Mouse (Mus musculus): Measurements from ENCODE around the gene Exoc4. TPM values are rescaled to one million over a fixed set of nuclear protein-coding genes. Genes with fewer than 3 reads are reported as not detected.

The Exoc4 gene
- polyA plus RNA-seq, 1 experiment from 2014 or later, result 40.5 TPM

GRCm38 (mm10) chr6:33525695-33526366 is 276.9 kb downstream of the Exoc4 start:
- no peaks in the 10 kb centered on the region for H3K4me1 ChIP-seq (replicated peaks)
- WGBS, result 73% methylated on average over 7 of the region's 7 CpGs
- no peaks in the 10 kb centered on the region for H3K9me3 ChIP-seq (replicated peaks)
- H3K27ac ChIP-seq (ENCODE audit: poor library complexity, severe bottlenecking), result no peak overlapping the region
- H3K4me3 ChIP-seq, result no peak overlapping the region
- no peaks in the 10 kb centered on the region for H3K27me3 ChIP-seq (replicated peaks)
- H3K9ac ChIP-seq, result no peak overlapping the region
- no peaks in the 10 kb centered on the region for H3K36me3 ChIP-seq
- ATAC-seq (ENCODE audit: insufficient number of reproducible peaks, low FRiP score), result no peak
- no peak overlapping the region for H3K4me2 ChIP-seq

- Histone ChIP-seq H3K36me3 (no peaks in the 10 kb centered on the region), H3K4me2 (no peak overlapping the region), H3K9me3 (replicated peaks) (no peaks in the 10 kb centered on the region), H3K27ac (ENCODE audit: poor library complexity, severe bottlenecking) (no peak overlapping the region), H3K4me1 (replicated peaks) (no peaks in the 10 kb centered on the region), H3K27me3 (replicated peaks) (no peaks in the 10 kb centered on the region), H3K9ac (no peak overlapping the region), H3K4me3 (no peak overlapping the region)
- 85% methylated on average over 1 of the region's 1 CpGs for WGBS
- ATAC-seq (ENCODE audit: insufficient number of reproducible peaks, low FRiP score), result no peak
Observed at GRCm38 (mm10) chr6:33540356-33540755, 291.5 kb downstream of the Exoc4 start.

- no peak overlapping the region for H3K27ac ChIP-seq (ENCODE audit: poor library complexity, severe bottlenecking)
- no peak overlapping the region for H3K4me3 ChIP-seq
- no peaks in the 10 kb centered on the region for H3K9me3 ChIP-seq (replicated peaks)
- ATAC-seq (ENCODE audit: insufficient number of reproducible peaks, low FRiP score), result no peak
- no peak overlapping the region for H3K4me2 ChIP-seq
- H3K9ac ChIP-seq, result no peak overlapping the region
- 78% methylated on average over 6 of the region's 6 CpGs for WGBS
- H3K27me3 ChIP-seq (replicated peaks), result no peaks in the 10 kb centered on the region
- H3K36me3 ChIP-seq, result no peaks in the 10 kb centered on the region
- no peaks in the 10 kb centered on the region for H3K4me1 ChIP-seq (replicated peaks)
Observed at GRCm38 (mm10) chr6:33542712-33543111, 293.8 kb downstream of the Exoc4 start.

GRCm38 (mm10) chr6:33551934-33552333 is 303.0 kb downstream of the Exoc4 start:
- H3K27me3 ChIP-seq (replicated peaks), result no peaks in the 10 kb centered on the region
- no peak overlapping the region for H3K27ac ChIP-seq (ENCODE audit: poor library complexity, severe bottlenecking)
- 73% methylated on average over 4 of the region's 4 CpGs for WGBS
- H3K4me3 ChIP-seq, result no peak overlapping the region
- no peak for ATAC-seq (ENCODE audit: insufficient number of reproducible peaks, low FRiP score)
- H3K36me3 ChIP-seq, result no peaks in the 10 kb centered on the region
- H3K9ac ChIP-seq, result no peak overlapping the region
- H3K4me1 ChIP-seq (replicated peaks), result no peaks in the 10 kb centered on the region
- H3K9me3 ChIP-seq (replicated peaks), result no peaks in the 10 kb centered on the region
- no peak overlapping the region for H3K4me2 ChIP-seq

GRCm38 (mm10) chr6:33560925-33561324 is 312.0 kb downstream of the Exoc4 start:
- no peak overlapping the region for H3K4me2 ChIP-seq
- H3K9me3 ChIP-seq (replicated peaks), result no peaks in the 10 kb centered on the region
- no peak overlapping the region for H3K4me3 ChIP-seq
- WGBS, result 75% methylated on average over 1 of the region's 1 CpGs
- ATAC-seq (ENCODE audit: insufficient number of reproducible peaks, low FRiP score), result no peak
- H3K27ac ChIP-seq (ENCODE audit: poor library complexity, severe bottlenecking), result no peak overlapping the region
- no peaks in the 10 kb centered on the region for H3K27me3 ChIP-seq (replicated peaks)
- no peaks in the 10 kb centered on the region for H3K36me3 ChIP-seq
- H3K9ac ChIP-seq, result no peak overlapping the region
- H3K4me1 ChIP-seq (replicated peaks), result no peaks in the 10 kb centered on the region; the same call in 1 of the 2 replicates

GRCm38 (mm10) chr6:33561911-33562310 is 313.0 kb downstream of the Exoc4 start:
- ATAC-seq (ENCODE audit: insufficient number of reproducible peaks, low FRiP score), result no peak
- Histone ChIP-seq H3K4me1 (replicated peaks) (no peaks in the 10 kb centered on the region; the same call in 1 of the 2 replicates), H3K4me2 (no peak overlapping the region), H3K27me3 (replicated peaks) (no peaks in the 10 kb centered on the region), H3K9me3 (replicated peaks) (no peaks in the 10 kb centered on the region), H3K4me3 (no peak overlapping the region), H3K9ac (no peak overlapping the region), H3K36me3 (no peaks in the 10 kb centered on the region), H3K27ac (ENCODE audit: poor library complexity, severe bottlenecking) (no peak overlapping the region)
- WGBS, result 82% methylated on average over 2 of the region's 2 CpGs

- Histone ChIP-seq H3K4me2 (no peak overlapping the region), H3K27ac (ENCODE audit: poor library complexity, severe bottlenecking) (no peak overlapping the region), H3K27me3 (replicated peaks) (no peaks in the 10 kb centered on the region), H3K9me3 (replicated peaks) (no peaks in the 10 kb centered on the region), H3K4me1 (replicated peaks) (no peaks in the 10 kb centered on the region), H3K9ac (no peak overlapping the region), H3K36me3 (no peaks in the 10 kb centered on the region), H3K4me3 (no peak overlapping the region)
- 75% methylated on average over 4 of the region's 4 CpGs for WGBS
- ATAC-seq (ENCODE audit: insufficient number of reproducible peaks, low FRiP score), result no peak
Observed at GRCm38 (mm10) chr6:33575947-33576346, 327.1 kb downstream of the Exoc4 start.

- no peaks in the 10 kb centered on the region for H3K27me3 ChIP-seq (replicated peaks)
- peaks cover 4% of the 10 kb centered on the region; the same call in 1 of the 2 replicates for H3K4me1 ChIP-seq (replicated peaks)
- no peak overlapping the region for H3K9ac ChIP-seq
- no peaks in the 10 kb centered on the region for H3K36me3 ChIP-seq
- ATAC-seq (ENCODE audit: insufficient number of reproducible peaks, low FRiP score), result no peak
- H3K9me3 ChIP-seq (replicated peaks), result no peaks in the 10 kb centered on the region
- no peak overlapping the region for H3K27ac ChIP-seq (ENCODE audit: poor library complexity, severe bottlenecking)
- no peak overlapping the region for H3K4me3 ChIP-seq
- 88% methylated on average over 4 of the region's 4 CpGs for WGBS
- H3K4me2 ChIP-seq, result no peak overlapping the region
Observed at GRCm38 (mm10) chr6:33608469-33608868, 359.6 kb downstream of the Exoc4 start.

- H3K9ac ChIP-seq, result no peak overlapping the region
- H3K4me3 ChIP-seq, result no peak overlapping the region
- no peak for ATAC-seq (ENCODE audit: insufficient number of reproducible peaks, low FRiP score)
- 67% methylated on average over 1 of the region's 1 CpGs for WGBS
- no peaks in the 10 kb centered on the region for H3K27me3 ChIP-seq (replicated peaks)
- no peaks in the 10 kb centered on the region for H3K9me3 ChIP-seq (replicated peaks)
- peaks cover 3% of the 10 kb centered on the region; the same call in 1 of the 2 replicates for H3K4me1 ChIP-seq (replicated peaks)
- H3K4me2 ChIP-seq, result no peak overlapping the region
- H3K27ac ChIP-seq (ENCODE audit: poor library complexity, severe bottlenecking), result no peak overlapping the region
- no peaks in the 10 kb centered on the region for H3K36me3 ChIP-seq
Observed at GRCm38 (mm10) chr6:33613978-33614377, 365.1 kb downstream of the Exoc4 start.

- ATAC-seq (ENCODE audit: insufficient number of reproducible peaks, low FRiP score), result no peak
- 88% methylated on average over 5 of the region's 5 CpGs for WGBS
Observed at GRCm38 (mm10) chr6:33618590-33618989, 369.7 kb downstream of the Exoc4 start.

GRCm38 (mm10) chr6:33620701-33621100 is 371.8 kb downstream of the Exoc4 start:
- H3K36me3 ChIP-seq, result no peaks in the 10 kb centered on the region
- no peak overlapping the region for H3K4me3 ChIP-seq
- H3K4me2 ChIP-seq, result no peak overlapping the region
- no peak for ATAC-seq (ENCODE audit: insufficient number of reproducible peaks, low FRiP score)
- no peak overlapping the region for H3K27ac ChIP-seq (ENCODE audit: poor library complexity, severe bottlenecking)
- no peaks in the 10 kb centered on the region for H3K4me1 ChIP-seq (replicated peaks)
- 55% methylated on average over 1 of the region's 1 CpGs for WGBS
- H3K9me3 ChIP-seq (replicated peaks), result no peaks in the 10 kb centered on the region
- H3K27me3 ChIP-seq (replicated peaks), result no peaks in the 10 kb centered on the region
- H3K9ac ChIP-seq, result no peak overlapping the region

More at GRCm38 (mm10) chr6:33618590-33618989, 369.7 kb downstream of the Exoc4 start:
- Histone ChIP-seq H3K4me3 (no peak overlapping the region), H3K27me3 (replicated peaks) (no peaks in the 10 kb centered on the region), H3K27ac (ENCODE audit: poor library complexity, severe bottlenecking) (no peak overlapping the region), H3K4me2 (no peak overlapping the region), H3K9me3 (replicated peaks) (no peaks in the 10 kb centered on the region), H3K36me3 (no peaks in the 10 kb centered on the region), H3K9ac (no peak overlapping the region), H3K4me1 (replicated peaks) (peaks cover 3% of the 10 kb centered on the region; the same call in 1 of the 2 replicates)

GRCm38 (mm10) chr6:33625931-33626330 is 377.0 kb downstream of the Exoc4 start:
- Histone ChIP-seq H3K4me1 (replicated peaks) (no peaks in the 10 kb centered on the region), H3K4me2 (no peak overlapping the region), H3K9me3 (replicated peaks) (peaks cover 7% of the 10 kb centered on the region; the same call in 1 of the 2 replicates), H3K36me3 (no peaks in the 10 kb centered on the region), H3K4me3 (no peak overlapping the region), H3K9ac (no peak overlapping the region), H3K27me3 (replicated peaks) (no peaks in the 10 kb centered on the region), H3K27ac (ENCODE audit: poor library complexity, severe bottlenecking) (no peak overlapping the region)
- ATAC-seq (ENCODE audit: insufficient number of reproducible peaks, low FRiP score), result no peak
